Mouse (Mus musculus) heart, embryonic 15.5 days (tissue): ENCODE measurements around the gene Tchp. TPM values are rescaled to one million over a fixed set of nuclear protein-coding genes. Genes with fewer than 3 reads are reported as not detected.

Source experiments
- ATAC-seq: fragments of 200-750 bp; cut with Nextera tagmentation; replicated peaks from 2 replicates; pipeline ENCODE4 v1.8.0; 2017; ENCODE audit warnings: low read depth, moderate TSS enrichment; ENCODE audit not compliant: insufficient number of reproducible peaks, insufficient read depth, low FRiP score
- H3K27ac ChIP-seq: fragments of 300-500 bp; sonication (generic); 2 replicates; pipeline ENCODE4 v1.5.1; 2015; ENCODE audit warnings: mild to moderate bottlenecking, inconsistent platforms
- H3K27me3 ChIP-seq: fragments of 300-500 bp; sonication (generic); 2 replicates; pipeline ENCODE4 v1.6.1; 2015; ENCODE audit warnings: inconsistent platforms
- H3K36me3 ChIP-seq: fragments of 300-500 bp; sonication (generic); 2 replicates; pipeline ENCODE4 v1.6.1; 2015; ENCODE audit warnings: mild to moderate bottlenecking, inconsistent platforms
- H3K4me1 ChIP-seq: fragments of 300-500 bp; sonication (generic); replicated peaks from 2 replicates; pipeline ENCODE4 v1.6.1; 2015; ENCODE audit warnings: inconsistent platforms
- H3K4me2 ChIP-seq: fragments of 300-500 bp; sonication (generic); 2 replicates; pipeline ENCODE4 v1.6.1; 2015; ENCODE audit warnings: inconsistent platforms, mild to moderate bottlenecking, moderate library complexity
- H3K4me3 ChIP-seq: fragments of 300-500 bp; sonication (generic); 2 replicates; pipeline ENCODE4 v1.5.1; 2015; ENCODE audit warnings: mild to moderate bottlenecking, inconsistent platforms
- H3K9ac ChIP-seq: fragments of 300-500 bp; sonication (generic); 2 replicates; pipeline ENCODE4 v1.6.1; 2015; ENCODE audit warnings: mild to moderate bottlenecking, inconsistent platforms
- H3K9me3 ChIP-seq: fragments of 300-500 bp; sonication (generic); replicated peaks from 2 replicates; pipeline ENCODE4 v1.6.1; 2016; ENCODE audit warnings: inconsistent platforms
- WGBS: fragments of 180-500 bp; shearing (Covaris S2); methylation state at CpG from one replicate; pipeline ENCODE4 v1.1.7; 2015; ENCODE audit warnings: mixed read lengths; 5-methylcytosine and 5-hydroxymethylcytosine counted together
- polyA plus RNA-seq: library from polyadenylated mRNA; unstranded; fragments of >200 nt; fragmentation: Nextera tagmentation; extraction: Ambion mirVana; gene quantifications from 2 replicates; pipeline ENCODE4 v1.2.1, GENCODE M21; 2015

Gene Tchp
- polyA plus RNA-seq = 8.6 TPM in 2 replicates

DNA sequence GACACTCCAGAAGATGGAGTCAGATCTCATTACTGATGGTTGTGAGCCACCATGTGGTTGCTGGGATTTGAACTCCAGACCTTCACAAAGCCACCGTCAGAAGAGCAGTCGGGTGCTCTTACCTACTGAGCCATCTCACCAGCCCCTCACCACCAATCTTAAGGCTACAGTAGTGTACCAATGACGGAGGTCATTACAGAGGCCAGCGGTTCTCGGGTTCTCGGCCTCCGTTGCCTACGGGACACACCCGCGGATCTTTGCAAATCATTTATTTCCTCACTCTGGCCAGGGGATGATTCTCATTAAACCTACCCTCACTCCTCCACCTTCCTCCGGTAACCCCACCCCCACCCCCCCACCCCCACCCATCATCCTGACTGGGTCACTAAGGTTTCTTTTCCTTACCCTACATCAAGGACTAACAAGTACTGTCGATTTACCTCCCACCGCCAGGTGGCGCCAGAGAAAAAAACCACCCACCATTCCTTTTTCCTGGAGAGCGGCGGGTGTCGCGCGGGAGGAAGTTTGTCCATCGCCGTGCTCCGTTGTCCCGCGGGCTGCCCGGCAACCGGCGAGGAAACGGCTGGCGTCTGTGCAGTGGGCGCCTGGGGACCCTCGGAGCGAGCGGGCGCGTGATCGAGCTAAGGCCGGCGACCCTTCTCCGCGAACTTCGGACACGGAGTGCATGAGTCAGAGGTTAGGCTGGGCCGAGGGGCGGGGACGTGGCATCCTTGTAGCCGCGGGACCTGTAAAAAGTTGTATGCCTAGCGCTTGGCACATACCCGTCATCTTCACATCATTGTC lies at the start of gene Tchp:
Gene Tchp (plus strand): TSS at position 496 of the 804 bp plus-strand sequence.
- no peak within 1 kb of the TSS for H3K27ac ChIP-seq
- H3K4me1 ChIP-seq = peaks cover 8% of the 10 kb centered on the region
- peak within 1 kb of the TSS; percentile 92 for H3K4me3 ChIP-seq
- no peaks in the 10 kb centered on the region for H3K9me3 ChIP-seq
- H3K36me3 ChIP-seq = peaks cover 21% of the 10 kb centered on the region; the same call in 1 of the 2 replicates
- peak; percentile 75 for ATAC-seq
- peak within 1 kb of the TSS; percentile 81 for H3K9ac ChIP-seq
- H3K27me3 ChIP-seq = no peaks in the 10 kb centered on the region
- 3% methylated on average over 48 of the region's 49 CpGs for WGBS
- peak within 1 kb of the TSS; percentile 83 for H3K4me2 ChIP-seq

DNA sequence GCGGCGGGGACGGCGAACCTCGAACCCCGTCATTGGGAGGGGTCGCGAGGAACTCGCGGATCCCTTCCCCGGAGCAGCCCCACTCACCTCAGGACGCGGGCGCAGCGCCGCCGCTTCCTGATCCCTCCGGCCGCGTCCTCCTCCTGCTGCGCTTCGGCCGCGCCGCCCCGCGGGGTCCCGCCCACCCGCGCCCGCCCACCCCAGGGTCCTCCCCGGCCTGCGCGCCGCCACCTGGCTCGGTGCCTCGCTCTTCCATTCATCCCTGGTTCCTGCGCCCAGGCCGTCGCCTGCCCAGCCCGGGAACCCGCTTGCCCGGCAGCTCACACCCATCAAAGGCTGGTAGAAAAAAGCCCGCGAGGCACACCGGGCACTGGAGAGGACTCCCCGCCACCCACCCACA lies 49.3 kb upstream of the Tchp start, which contains the start of gene Trpv4:
Gene Trpv4 (minus strand): TSS at position 167 of the 400 bp plus-strand sequence.
- H3K9ac ChIP-seq = peak within 1 kb of the TSS; percentile 59
- peak; percentile 40 for ATAC-seq
- peaks cover 18% of the 10 kb centered on the region for H3K4me1 ChIP-seq
- peaks cover 62% of the 10 kb centered on the region for H3K27me3 ChIP-seq
- under 1% methylated on average over 47 of the region's 47 CpGs for WGBS
- no peaks in the 10 kb centered on the region for H3K36me3 ChIP-seq
- no peaks in the 10 kb centered on the region for H3K9me3 ChIP-seq
- H3K27ac ChIP-seq = no peak within 1 kb of the TSS
- H3K4me2 ChIP-seq = peak within 1 kb of the TSS; percentile 93
- H3K4me3 ChIP-seq = peak within 1 kb of the TSS; percentile 55

DNA sequence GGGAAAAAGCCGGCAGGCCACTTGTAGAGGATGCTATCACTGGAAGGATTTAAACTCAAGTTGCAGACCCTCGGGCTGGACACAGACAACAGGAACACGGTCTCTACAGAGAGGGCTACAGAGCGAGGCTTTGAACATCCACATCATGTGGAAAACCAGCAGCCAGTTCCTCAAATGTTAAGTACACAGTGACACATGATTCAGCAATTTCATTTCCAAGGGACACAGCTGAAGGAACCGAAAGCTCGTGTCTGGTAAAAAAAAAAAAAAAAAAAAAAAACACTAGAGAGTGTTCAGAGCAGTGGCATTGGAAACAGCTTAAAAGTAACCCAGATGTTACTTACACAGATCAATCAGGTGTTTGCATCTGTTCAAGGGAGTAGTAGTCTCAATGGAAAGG lies 46.5 kb upstream of the Tchp start:
- H3K27me3 ChIP-seq = peaks cover 48% of the 10 kb centered on the region
- H3K27ac ChIP-seq = no peak overlapping the region
- ATAC-seq = no peak
- H3K9ac ChIP-seq = no peak overlapping the region
- no peaks in the 10 kb centered on the region for H3K36me3 ChIP-seq
- peaks cover 22% of the 10 kb centered on the region for H3K4me1 ChIP-seq
- H3K4me2 ChIP-seq = no peak overlapping the region
- 57% methylated on average over 6 of the region's 6 CpGs for WGBS
- no peak overlapping the region for H3K4me3 ChIP-seq
- H3K9me3 ChIP-seq = no peaks in the 10 kb centered on the region

DNA sequence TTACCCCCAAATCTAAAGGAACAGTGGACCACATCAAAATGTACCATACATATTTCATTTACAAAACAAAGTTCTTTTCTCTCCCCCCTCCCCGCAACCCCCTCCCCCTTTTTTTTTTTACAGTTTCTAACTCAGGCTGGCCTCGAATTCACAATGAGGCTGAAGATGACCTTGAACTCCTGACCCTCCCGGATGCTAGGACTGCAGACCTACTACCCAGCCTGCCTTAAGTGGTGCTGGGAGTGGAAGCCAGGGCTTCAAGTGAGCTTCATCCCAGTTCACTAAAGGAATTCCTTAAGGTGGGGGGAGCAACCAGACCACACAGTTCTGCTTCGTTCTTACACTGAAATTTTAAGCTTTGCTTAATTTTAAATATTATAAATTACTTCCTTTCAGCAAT lies 43.4 kb upstream of the Tchp start:
- Histone ChIP-seq H3K4me1 (peaks cover 14% of the 10 kb centered on the region), H3K27me3 (peaks cover 17% of the 10 kb centered on the region), H3K4me3 (no peak overlapping the region), H3K36me3 (no peaks in the 10 kb centered on the region), H3K27ac (no peak overlapping the region), H3K9ac (no peak overlapping the region), H3K4me2 (no peak overlapping the region), H3K9me3 (no peaks in the 10 kb centered on the region)
- no peak for ATAC-seq
- WGBS = 49% methylated on average over 4 of the region's 4 CpGs

DNA sequence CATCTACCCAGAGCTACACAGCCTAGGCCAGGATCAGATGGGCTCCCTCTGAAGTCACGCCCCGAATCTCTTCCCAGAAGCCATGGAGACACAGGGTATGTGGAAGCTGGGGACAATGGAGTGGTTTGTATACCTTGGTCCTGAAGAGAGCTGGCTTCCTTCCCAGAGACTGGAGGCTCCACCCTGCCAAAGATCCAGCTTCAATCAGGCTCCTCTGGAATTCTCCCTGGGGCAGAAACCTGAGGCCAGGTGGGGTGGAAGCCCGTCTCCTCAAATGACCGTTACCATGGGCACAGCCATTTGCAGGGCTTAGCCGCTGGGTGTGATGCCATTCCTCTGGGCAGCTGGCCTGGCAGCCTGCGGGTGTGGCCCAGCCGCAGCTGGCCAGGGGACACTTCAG lies 42.8 kb upstream of the Tchp start:
- ATAC-seq = no peak
- no peaks in the 10 kb centered on the region for H3K36me3 ChIP-seq

DNA sequence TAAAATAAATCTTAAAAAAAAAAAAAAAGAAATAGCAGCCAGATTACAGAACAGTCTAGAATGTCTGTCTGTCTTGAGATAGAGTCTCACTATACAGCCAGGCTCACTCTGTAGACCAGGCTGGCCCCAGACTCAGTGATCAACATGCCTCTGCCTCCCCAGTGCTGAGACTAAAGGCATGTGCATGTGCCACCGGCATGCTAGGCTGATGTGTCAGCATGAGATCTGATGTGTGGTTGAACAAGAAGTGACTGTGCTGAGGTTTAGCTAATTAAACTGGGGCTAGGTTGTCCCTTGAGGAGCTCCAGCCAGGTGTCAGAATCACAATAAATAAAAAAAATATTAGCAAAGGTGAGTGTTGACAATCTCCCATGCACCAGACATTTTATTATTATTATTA lies 40.9 kb upstream of the Tchp start:
- no peak overlapping the region for H3K27ac ChIP-seq
- H3K4me2 ChIP-seq = peak overlapping the region; percentile 67; the same call in 1 of the 2 replicates
- no peaks in the 10 kb centered on the region for H3K9me3 ChIP-seq
- H3K4me1 ChIP-seq = peaks cover 14% of the 10 kb centered on the region
- ATAC-seq = no peak
- no peaks in the 10 kb centered on the region for H3K36me3 ChIP-seq
- no peak overlapping the region for H3K4me3 ChIP-seq
- WGBS = 70% methylated on average over 1 of the region's 1 CpGs
- H3K9ac ChIP-seq = no peak overlapping the region
- H3K27me3 ChIP-seq = no peaks in the 10 kb centered on the region

More for the DNA sequence above, 42.8 kb upstream of the Tchp start:
- WGBS = 81% methylated on average over 7 of the region's 7 CpGs
- H3K9ac ChIP-seq = no peak overlapping the region
- H3K4me3 ChIP-seq = no peak overlapping the region
- no peak overlapping the region for H3K27ac ChIP-seq
- peaks cover 14% of the 10 kb centered on the region for H3K4me1 ChIP-seq
- no peaks in the 10 kb centered on the region for H3K9me3 ChIP-seq
- H3K4me2 ChIP-seq = no peak overlapping the region
- peaks cover 11% of the 10 kb centered on the region for H3K27me3 ChIP-seq

DNA sequence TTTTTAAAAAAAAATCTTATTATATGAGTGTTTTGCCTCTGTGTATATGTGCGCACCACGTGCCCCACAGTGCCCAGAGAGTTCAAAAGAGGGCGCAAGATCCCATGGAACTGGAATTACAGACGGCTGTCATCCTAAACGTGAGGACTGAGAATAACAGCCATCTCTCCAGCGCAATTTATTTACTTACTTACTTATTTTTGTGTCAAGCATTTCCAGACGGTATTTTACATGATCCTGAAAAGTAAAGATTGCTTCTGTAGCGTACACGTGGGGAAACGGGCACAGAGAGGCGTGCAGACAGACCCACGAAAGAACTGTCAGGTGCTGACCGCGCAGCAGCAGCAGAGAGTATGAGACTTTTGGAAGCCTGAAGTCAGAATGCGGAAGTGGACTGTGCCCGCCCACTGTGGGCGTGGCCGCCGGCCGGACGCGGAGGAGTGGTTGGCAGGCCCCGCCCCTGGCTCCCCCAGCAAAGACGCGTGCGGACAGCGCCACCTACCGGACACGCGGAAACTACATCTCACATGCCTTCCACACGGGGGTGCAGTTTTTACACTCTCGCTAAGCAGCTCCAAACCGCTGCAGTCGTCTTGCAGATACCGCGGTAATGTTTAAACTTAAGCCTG lies 40.2 kb upstream of the Tchp start:
- whole genome bisulfite sequencing = 3% methylated on average over 36 of the region's 36 CpGs
- peak overlapping the region; percentile 67 for H3K4me2 ChIP-seq
- H3K27me3 ChIP-seq = no peaks in the 10 kb centered on the region
- no peaks in the 10 kb centered on the region for H3K36me3 ChIP-seq
- H3K27ac ChIP-seq = peak overlapping the region; percentile 77
- peak; percentile 93 for ATAC-seq
- peak overlapping the region; percentile 46 for H3K4me3 ChIP-seq
- peaks cover 14% of the 10 kb centered on the region for H3K4me1 ChIP-seq
- H3K9me3 ChIP-seq = no peaks in the 10 kb centered on the region
- H3K9ac ChIP-seq = peak overlapping the region; percentile 23

DNA sequence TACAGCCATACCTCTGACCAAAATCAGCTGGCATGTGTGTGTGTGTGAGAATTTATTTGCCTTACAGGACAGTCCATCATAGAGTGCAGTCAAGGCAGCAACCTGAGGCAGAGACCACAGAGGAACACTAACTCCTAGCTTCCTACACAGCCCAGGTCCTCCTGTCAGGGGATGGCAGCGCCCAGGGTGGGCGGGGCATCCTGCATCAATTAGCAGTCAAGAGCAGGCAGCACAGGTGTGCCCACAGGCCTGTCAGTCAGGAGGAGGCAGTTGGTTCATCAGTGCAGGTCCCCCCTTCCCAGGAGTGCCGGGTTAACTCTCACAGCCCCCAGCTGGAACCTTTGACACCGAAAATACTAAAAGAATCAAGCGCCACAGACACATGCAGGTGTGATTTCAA lies 38.5 kb upstream of the Tchp start:
- Histone ChIP-seq H3K9ac (no peak overlapping the region), H3K36me3 (no peaks in the 10 kb centered on the region; the same call in 1 of the 2 replicates), H3K4me2 (no peak overlapping the region), H3K9me3 (no peaks in the 10 kb centered on the region), H3K27ac (no peak overlapping the region), H3K27me3 (no peaks in the 10 kb centered on the region), H3K4me1 (peaks cover 14% of the 10 kb centered on the region), H3K4me3 (no peak overlapping the region)
- no peak for ATAC-seq
- WGBS = 91% methylated on average over 5 of the region's 5 CpGs

DNA sequence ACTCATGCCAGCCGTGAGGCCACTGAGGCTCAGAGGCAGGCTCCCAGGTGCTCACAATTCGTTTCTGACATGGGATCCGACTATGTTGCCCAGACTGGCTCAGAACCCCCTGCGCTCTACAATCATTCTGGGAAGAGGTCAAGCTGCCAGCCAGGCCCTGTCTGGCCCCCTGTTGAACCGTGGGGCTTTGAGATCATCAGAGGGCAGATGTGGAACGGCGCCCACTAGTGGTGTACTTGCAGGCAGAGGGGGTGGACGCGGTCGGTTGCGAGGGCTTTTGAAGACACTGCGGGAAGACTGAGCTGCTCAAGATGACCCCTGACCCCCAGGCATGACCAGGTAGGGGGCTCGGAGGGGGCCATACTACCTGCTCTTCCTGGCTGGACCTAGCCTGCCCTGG lies 34.4 kb upstream of the Tchp start:
- no peaks in the 10 kb centered on the region for H3K9me3 ChIP-seq
- H3K4me3 ChIP-seq = no peak overlapping the region
- no peak overlapping the region for H3K27ac ChIP-seq
- WGBS = 81% methylated on average over 13 of the region's 13 CpGs
- ATAC-seq = no peak
- H3K4me2 ChIP-seq = no peak overlapping the region
- H3K9ac ChIP-seq = no peak overlapping the region
- no peaks in the 10 kb centered on the region for H3K4me1 ChIP-seq
- H3K27me3 ChIP-seq = no peaks in the 10 kb centered on the region
- peaks cover 9% of the 10 kb centered on the region; the same call in 1 of the 2 replicates for H3K36me3 ChIP-seq

DNA sequence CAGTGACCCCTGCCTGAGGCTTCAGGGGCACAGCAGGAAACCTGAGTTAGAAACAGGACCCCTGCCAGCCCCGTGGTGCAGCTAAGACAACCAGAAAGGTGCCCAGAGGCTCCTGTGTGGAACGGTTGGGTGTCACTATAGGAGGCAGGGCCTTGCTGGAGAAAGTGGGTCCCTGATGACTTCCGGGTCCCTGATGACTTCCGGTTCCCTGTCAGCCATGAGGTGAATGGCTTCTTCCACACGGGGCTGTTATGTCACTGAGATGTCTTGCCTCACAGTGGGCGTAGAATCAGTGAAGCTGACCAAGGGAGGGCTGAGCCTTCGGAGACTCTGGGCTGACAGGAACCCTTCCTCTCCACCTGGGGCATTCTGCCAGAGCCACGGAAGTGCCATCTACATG lies 33.0 kb upstream of the Tchp start:
- no peaks in the 10 kb centered on the region for H3K9me3 ChIP-seq
- WGBS = 79% methylated on average over 8 of the region's 8 CpGs
- no peak overlapping the region for H3K9ac ChIP-seq
- H3K27ac ChIP-seq = no peak overlapping the region
- peaks cover 9% of the 10 kb centered on the region; the same call in 1 of the 2 replicates for H3K36me3 ChIP-seq
- no peaks in the 10 kb centered on the region for H3K27me3 ChIP-seq
- ATAC-seq = no peak
- H3K4me2 ChIP-seq = no peak overlapping the region
- no peaks in the 10 kb centered on the region; the same call in 1 of the 2 replicates for H3K4me1 ChIP-seq
- no peak overlapping the region for H3K4me3 ChIP-seq

DNA sequence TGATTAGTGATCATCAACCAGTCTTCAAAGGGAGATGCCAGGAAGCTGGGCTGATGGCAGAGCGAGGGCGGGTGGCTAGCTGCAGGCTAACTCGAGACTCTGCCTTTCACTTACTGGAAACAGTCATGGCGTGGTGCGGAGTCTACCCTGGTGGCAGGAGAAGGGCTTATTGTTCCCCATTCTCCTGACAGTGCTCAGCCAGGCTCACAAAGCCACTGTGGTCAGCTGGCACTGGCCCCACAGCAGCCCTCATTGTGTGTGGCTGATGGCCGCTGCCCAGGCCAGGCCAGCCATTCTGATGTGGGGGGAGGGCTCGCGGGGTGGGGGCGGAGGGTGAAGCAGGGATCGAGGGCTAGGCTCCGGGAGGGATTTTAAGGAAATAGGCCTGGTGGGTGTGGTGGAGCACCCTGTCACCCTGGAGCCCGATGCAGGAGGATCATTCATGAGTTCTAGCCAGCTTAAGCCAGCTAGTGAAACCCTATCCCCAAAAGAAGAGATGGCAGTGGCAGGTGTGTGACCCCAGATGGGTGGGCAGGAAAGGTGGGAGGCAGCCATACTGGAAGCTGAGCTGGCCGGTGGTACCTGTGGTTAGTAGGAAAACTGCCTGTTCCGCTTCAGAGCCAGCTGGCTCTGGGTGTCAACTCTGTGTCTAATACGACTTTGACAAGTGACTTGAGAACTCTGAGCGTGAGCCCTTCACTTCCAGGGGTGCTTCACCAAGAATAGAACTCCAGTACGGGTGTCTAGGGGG lies 27.5 kb upstream of the Tchp start:
- no peaks in the 10 kb centered on the region for H3K9me3 ChIP-seq
- H3K9ac ChIP-seq = no peak overlapping the region
- 69% methylated on average over 17 of the region's 17 CpGs for WGBS
- H3K4me3 ChIP-seq = no peak overlapping the region
- H3K27ac ChIP-seq = peak overlapping the region; percentile 61; the same call in 1 of the 2 replicates
- H3K36me3 ChIP-seq = peaks cover 9% of the 10 kb centered on the region; the same call in 1 of the 2 replicates
- no peak for ATAC-seq
- no peak overlapping the region for H3K4me2 ChIP-seq
- H3K27me3 ChIP-seq = no peaks in the 10 kb centered on the region
- H3K4me1 ChIP-seq = peaks cover 24% of the 10 kb centered on the region
